ENCODE assay signal across 22 mouse cellular contexts in the genomic region with DNA sequence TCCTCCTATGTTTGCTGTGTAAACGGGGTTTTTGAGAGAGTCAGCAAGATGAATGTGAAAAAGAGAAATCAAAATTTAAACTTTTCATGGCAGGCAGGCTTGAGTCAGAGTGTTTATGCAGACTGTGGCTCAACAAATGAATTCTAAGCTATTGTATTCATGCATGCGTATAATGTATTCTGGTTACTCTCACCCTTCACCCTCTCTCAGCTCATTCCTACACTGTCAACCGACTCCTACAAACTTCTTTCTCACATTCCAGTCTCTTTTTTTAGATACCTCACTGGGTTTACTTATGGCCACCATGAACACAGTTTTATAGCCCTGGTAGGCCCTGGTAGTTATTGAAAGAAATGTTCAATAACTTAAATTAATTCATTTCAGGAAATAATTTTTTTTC.
DNase-seq lines count a peak whose midpoint lies in the region; ATAC-seq lines count a peak whose summit lies in the region.
"Had no signal": no experiment of that assay in that cellular context is flagged by ENCODE, and none has a peak within 500 bp of the region (broad histone marks: within the 10 kb centered on the region; RNA-seq: fewer than 3 reads in every experiment).

No protein-coding gene starts in this region.

- 51% methylated on average over 3 of the region's 3 CpGs for WGBS in heart, embryonic 11.5 days (ENCODE audit: insufficient replicate concordance)
- 53% methylated on average over 3 of the region's 3 CpGs for WGBS in midbrain, embryonic 11.5 days
- WGBS in midbrain, embryonic 14.5 days, result 39% methylated on average over 3 of the region's 3 CpGs

- H3K36me3 ChIP-seq in heart, embryonic 11.5 days (ENCODE audit: control insufficient read depth, insufficient read depth, low read length), result no peaks in the 10 kb centered on the region
- H3K36me3 ChIP-seq in midbrain, embryonic 11.5 days (ENCODE audit: control insufficient read depth, insufficient read depth, low read length), result no peaks in the 10 kb centered on the region
- no peaks in the 10 kb centered on the region for H3K36me3 ChIP-seq in midbrain, embryonic 14.5 days (ENCODE audit: control insufficient read depth, insufficient read depth, low read length)
- H3K36me3 ChIP-seq: G1E had no signal

- H3K9ac ChIP-seq in heart, embryonic 11.5 days (ENCODE audit: low read depth, low read length), result no peak overlapping the region
- H3K9ac ChIP-seq in midbrain, embryonic 11.5 days (ENCODE audit: low read length), result no peak overlapping the region
- H3K9ac ChIP-seq in midbrain, embryonic 14.5 days (replicated peaks; ENCODE audit: low read length), result no peak overlapping the region

- H3K4me3 ChIP-seq in heart, embryonic 11.5 days (ENCODE audit: low read depth, low read length), result no peak overlapping the region
- H3K4me3 ChIP-seq in midbrain, embryonic 11.5 days (ENCODE audit: low read depth, low read length), result no peak overlapping the region
- H3K4me3 ChIP-seq in midbrain, embryonic 14.5 days (replicated peaks; ENCODE audit: low read depth, low read length), result no peak overlapping the region

- H3K27me3 ChIP-seq in heart, embryonic 11.5 days (ENCODE audit: control insufficient read depth, insufficient read depth, low read length), result no peaks in the 10 kb centered on the region
- no peaks in the 10 kb centered on the region for H3K27me3 ChIP-seq in midbrain, embryonic 11.5 days (ENCODE audit: control insufficient read depth, insufficient read depth, low read length)
- no peaks in the 10 kb centered on the region for H3K27me3 ChIP-seq in midbrain, embryonic 14.5 days (ENCODE audit: control insufficient read depth, insufficient read depth, low read length)
- H3K27me3 ChIP-seq: CH12.LX, Patski had no signal

- no peak overlapping the region for H3K4me2 ChIP-seq in heart, embryonic 11.5 days
- H3K4me2 ChIP-seq in midbrain, embryonic 11.5 days, result no peak overlapping the region
- H3K4me2 ChIP-seq in midbrain, embryonic 14.5 days (ENCODE audit: low read length), result no peak overlapping the region

- no peaks in the 10 kb centered on the region for H3K4me1 ChIP-seq in heart, embryonic 11.5 days (ENCODE audit: control insufficient read depth, insufficient read depth, low read length)
- no peaks in the 10 kb centered on the region for H3K4me1 ChIP-seq in midbrain, embryonic 11.5 days (ENCODE audit: control insufficient read depth, insufficient read depth, low read length)
- H3K4me1 ChIP-seq in midbrain, embryonic 14.5 days (ENCODE audit: control insufficient read depth, insufficient read depth, low read length), result no peaks in the 10 kb centered on the region

- H3K9me3 ChIP-seq in heart, embryonic 11.5 days (replicated peaks; ENCODE audit: control insufficient read depth, low read length), result no peaks in the 10 kb centered on the region
- H3K9me3 ChIP-seq in midbrain, embryonic 11.5 days (ENCODE audit: control insufficient read depth, low read length), result no peaks in the 10 kb centered on the region
- no peaks in the 10 kb centered on the region for H3K9me3 ChIP-seq in midbrain, embryonic 14.5 days (ENCODE audit: control insufficient read depth, low read length)

- no peak for DNase-seq in heart, postnatal 25 days (ENCODE audit: low spot score)
- DNase-seq in midbrain, embryonic 11.5 days (ENCODE audit: low spot score, missing footprints), result no peak
- DNase-seq in midbrain, embryonic 14.5 days, result no peak
- DNase-seq in Muller cell, postnatal 12 days (ENCODE audit: inconsistent ontology term), result peak; percentile 4
- DNase-seq in right cerebral cortex, adult 2 months (ENCODE audit: low spot score in 2 of 2), result no peak
- DNase-seq: adrenal gland, adult 2 months; adrenal gland, adult 8-10 months; adrenal gland, postnatal 10 days; adrenal gland, postnatal 14 days; adrenal gland, postnatal 25 days; adrenal gland, postnatal 36 days; B cell, adult 2 months; cerebellum, adult 11 months; cerebellum, adult 11-12 months; cerebellum, adult 18-20 months; cerebellum, adult 2 months had no signal

- no peak overlapping the region for H3K27ac ChIP-seq in heart, embryonic 11.5 days (ENCODE audit: low read depth, low read length)
- no peak overlapping the region for H3K27ac ChIP-seq in midbrain, embryonic 11.5 days (ENCODE audit: low read depth, low read length)
- no peak overlapping the region for H3K27ac ChIP-seq in midbrain, embryonic 14.5 days (replicated peaks; ENCODE audit: low read depth, low read length)

- peak; percentile 52; the same call in 1 of the 2 replicates for ATAC-seq in heart, embryonic 11.5 days (replicated peaks; ENCODE audit: insufficient number of reproducible peaks, low FRiP score, low TSS enrichment)
- 0 out of 2 replicates have a peak, but pooled peaks have one; percentile 61 for ATAC-seq in midbrain, embryonic 11.5 days (ENCODE audit: low FRiP score)
- ATAC-seq in midbrain, embryonic 14.5 days (ENCODE audit: low FRiP score, low TSS enrichment), result no peak
- ATAC-seq: activated CD4-positive, CD25-positive, alpha-beta regulatory T cell, adult 4 months; CD4-positive, CD25-positive, alpha-beta regulatory T cell, adult 4 months; Patski had no signal

- intact Hi-C loops in heart, postnatal 25 days (cut with DNase I), result no loop called here
